Mouse (Mus musculus) cerebellum, adult 2 months (tissue): ENCODE data around the gene Obox6.

Source experiments
- CTCF ChIP-seq: fragments of 200-500 bp; IDR thresholded peaks from 2 replicates; pipeline ENCODE4 v1.5.1; 2011; ENCODE audit warnings: low read depth, mild to moderate bottlenecking, control low read depth, low read length, moderate library complexity, borderline replicate concordance; ENCODE audit not compliant: insufficient read depth
- POLR2A ChIP-seq: fragments of 200-500 bp; IDR thresholded peaks from 2 replicates; pipeline ENCODE4 v1.6.1; 2011; ENCODE audit warnings: low read length, control low read depth, borderline replicate concordance; ENCODE audit not compliant: insufficient read depth

- TF ChIP-seq CTCF (no peak), POLR2A (no peak)
These were observed 44.6 kb upstream of the Obox6 start for GRCm38 (mm10) chr7:15884127-15884526.
